Mouse (Mus musculus): ENCODE data around the gene Gm11627.
A peak's percentile ranks its signal among the peaks of the same experiment; 100 is the strongest.
"Not testable (repeated sequence)": the region's sequence is repeated elsewhere in the genome, so short reads cannot be mapped to it uniquely, and the experiment has no call there.

The Gm11627 gene

DNA sequence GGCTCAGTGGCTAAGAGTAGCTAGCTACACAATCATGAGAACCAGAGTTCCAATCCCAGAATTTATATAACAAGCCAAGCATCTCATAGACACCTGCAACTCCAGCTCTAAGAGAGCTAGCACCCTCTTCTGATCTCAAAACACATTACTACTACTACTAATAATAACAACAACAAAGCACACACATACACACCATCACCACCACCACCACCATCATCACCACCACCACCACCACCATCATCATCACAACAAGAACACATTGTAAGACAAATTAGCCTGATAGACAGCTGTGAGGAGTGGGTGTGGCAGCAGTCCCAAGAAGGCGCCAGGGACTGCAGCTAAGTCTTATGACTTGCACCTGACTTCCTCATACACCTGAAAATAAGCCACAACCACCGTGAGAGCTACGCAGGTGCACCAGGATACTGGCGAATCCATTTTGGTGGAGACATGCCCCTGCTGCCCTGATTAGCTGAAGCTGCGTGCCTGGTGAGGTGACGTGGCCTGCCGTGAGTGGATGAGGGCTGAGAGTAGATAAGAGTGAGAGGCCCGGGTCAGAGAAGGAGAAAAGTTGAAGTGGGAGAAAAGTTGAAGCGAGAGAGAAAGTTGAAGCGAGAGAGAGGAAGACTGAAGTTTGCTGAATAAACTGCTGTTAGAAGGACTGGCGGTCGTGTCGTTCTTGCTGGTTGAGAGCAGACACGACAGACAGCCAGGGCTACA, 14.1 kb downstream of the Gm11627 start:
- not testable (repeated sequence) for DNase-seq (ENCODE audit: low read depth, low spot score)

- DNase-seq (ENCODE audit: low read depth, low spot score) = no peak
These were observed 20.6 kb downstream of the Gm11627 start for GRCm38 (mm10) chr11:102558704-102559103.

- no peak for DNase-seq (ENCODE audit: low read depth, low spot score)
These were observed 21.9 kb downstream of the Gm11627 start for GRCm38 (mm10) chr11:102557386-102557785.

DNA sequence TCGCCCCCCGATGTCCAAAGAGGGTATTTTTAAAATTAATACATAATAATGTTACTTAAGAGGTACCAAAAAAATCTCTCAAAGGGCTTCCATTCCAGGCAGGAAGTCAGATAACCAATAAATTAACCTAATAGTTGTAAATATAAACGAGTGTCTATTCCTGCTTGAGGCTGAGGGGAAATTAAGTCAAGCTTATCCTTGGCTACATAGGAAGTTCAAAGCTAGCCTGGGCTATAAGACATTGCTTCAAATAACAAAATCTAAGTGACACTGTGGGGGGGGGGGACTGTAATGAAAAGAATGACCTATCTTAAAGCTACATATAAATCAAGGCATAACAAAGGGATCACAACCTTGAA, 22.6 kb downstream of the Gm11627 start:
- no peak for DNase-seq (ENCODE audit: low read depth, low spot score)

DNA sequence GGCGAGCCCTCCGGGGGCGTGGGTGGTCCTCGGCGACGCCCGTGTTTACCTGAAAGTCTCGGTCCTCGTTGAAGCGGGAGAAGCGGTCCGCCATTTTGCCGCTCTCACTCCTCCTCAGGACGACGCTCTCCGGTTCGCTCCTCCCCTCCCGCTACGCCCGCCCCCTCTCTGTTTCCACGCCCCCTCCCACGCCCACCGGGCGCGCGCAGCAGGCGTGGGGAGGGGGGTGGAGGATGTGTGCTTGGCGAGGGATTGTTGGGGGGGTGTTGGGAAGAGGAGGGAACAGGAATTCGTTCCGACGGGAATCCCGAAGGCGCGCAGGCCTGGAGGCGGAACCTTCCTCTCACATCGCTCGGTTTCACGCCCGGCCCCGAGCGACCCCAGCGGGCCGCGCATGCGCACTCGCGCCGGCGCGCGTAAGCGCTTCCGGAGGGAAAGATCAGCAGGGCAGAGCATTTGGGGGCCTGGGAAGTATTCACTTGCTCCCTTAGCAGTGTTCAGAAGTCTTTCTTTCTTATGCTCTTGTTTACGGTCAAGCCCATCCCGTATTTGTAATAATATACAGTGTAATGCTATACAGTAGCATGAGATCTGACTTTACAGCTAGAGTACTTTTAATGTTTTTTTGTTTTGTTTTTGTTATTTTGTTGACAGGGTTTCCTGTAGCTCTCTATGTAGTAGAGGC, 23.1 kb downstream of the Gm11627 start, which contains the start of gene Gpatch8:
Gene Gpatch8 (minus strand): TSS at position 362 of the 685 bp plus-strand sequence.
- DNase-seq (ENCODE audit: low read depth, low spot score) = peak; percentile 97

- no peak for DNase-seq (ENCODE audit: low read depth, low spot score)
These were observed 23.7 kb downstream of the Gm11627 start for GRCm38 (mm10) chr11:102555400-102556030.

GRCm38 (mm10) chr11:102552051-102552450, 27.2 kb downstream of the Gm11627 start:
- DNase-seq (ENCODE audit: low read depth, low spot score) = no peak

DNA sequence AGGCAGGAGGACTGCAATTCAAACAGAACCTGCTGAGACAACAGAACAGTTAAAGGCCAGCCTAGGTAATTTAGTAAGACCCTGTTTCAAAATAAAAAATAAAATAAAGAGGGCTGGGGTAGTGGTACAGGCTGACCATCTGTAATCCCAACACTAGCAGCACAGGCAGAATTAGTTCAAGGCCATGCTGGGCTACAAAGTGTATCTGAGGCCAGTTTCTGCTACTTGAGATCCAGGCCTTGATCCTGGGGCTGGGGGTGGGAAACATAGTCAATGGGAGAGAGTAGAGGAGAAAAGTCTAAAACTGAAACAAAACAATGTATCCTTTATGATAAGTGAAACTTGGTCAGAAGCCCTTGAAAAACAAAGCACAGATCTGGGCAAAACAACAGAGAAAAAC, 28.1 kb downstream of the Gm11627 start:
- DNase-seq (ENCODE audit: low read depth, low spot score) = no peak

DNA sequence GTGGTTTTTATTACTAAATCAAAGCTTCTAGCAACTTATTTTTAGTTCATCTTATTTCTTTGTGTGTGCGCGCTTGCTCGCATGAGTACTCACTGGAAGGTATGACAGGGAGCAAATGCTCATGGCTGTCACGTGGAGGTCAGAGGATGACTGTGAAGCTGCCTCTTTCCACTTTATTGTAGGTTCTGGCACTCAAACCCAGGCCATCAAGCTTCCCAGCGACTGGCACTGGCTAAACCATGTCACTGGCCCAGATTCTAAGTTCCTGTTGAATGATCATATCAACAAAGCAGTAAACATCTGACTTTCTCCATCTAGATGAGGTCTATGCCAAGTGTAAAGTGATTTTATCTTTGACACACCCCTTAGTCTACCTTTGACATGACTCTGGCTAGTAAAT, 37.8 kb downstream of the Gm11627 start:
- DNase-seq (ENCODE audit: low read depth, low spot score) = no peak

DNA sequence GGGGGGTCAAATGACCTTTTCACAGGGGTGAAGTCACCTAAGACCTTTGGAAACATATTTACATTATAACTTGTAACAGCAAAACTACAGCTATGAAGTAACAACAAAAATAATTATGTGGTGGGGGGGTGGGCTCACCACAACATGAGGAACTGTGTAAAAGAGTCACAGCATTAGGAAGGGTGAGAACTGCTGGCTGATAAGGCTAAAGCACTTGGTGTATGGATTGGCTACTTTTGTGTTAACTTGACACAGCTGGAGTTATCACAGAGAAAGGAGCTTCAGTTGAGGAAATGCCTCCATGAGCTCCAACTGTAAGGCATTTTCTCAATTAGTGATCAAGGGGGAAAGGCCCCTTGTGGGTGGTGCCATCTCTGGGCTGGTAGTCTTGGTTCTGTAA, 39.0 kb downstream of the Gm11627 start:
- not testable (repeated sequence) for DNase-seq (ENCODE audit: low read depth, low spot score)

DNA sequence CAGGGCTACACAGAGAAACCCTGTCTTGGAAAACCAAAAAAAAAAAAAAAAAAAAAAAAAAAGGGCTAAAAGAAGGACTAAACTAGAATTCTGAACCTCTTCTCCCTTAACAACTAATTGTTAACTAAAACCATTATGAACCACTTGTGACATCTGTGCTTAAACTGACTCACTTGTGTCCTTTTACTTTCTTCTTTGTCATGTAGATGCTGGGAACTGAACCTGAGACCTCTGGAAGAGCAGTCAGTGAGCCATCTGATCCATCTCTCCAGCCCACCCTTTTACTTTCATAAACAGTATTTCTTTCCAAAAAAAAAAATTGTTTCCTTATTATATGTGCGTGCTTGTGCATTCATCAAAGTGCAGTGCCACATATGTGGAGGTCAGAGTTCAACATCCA, 39.6 kb downstream of the Gm11627 start:
- no peak for DNase-seq (ENCODE audit: low read depth, low spot score)

- DNase-seq (ENCODE audit: low read depth, low spot score) = no peak
These were observed 43.1 kb downstream of the Gm11627 start for GRCm38 (mm10) chr11:102536210-102536609.

- no peak for DNase-seq (ENCODE audit: low read depth, low spot score)
These were observed 45.2 kb downstream of the Gm11627 start for GRCm38 (mm10) chr11:102534078-102534477.

GRCm38 (mm10) chr11:102531425-102531824, 47.8 kb downstream of the Gm11627 start:
- DNase-seq (ENCODE audit: low read depth, low spot score) = no peak

All from brain, embryonic 18.5 days (tissue).